Mouse (Mus musculus): Measurements from ENCODE around the gene Kdelc2.

Gene Kdelc2

DNA sequence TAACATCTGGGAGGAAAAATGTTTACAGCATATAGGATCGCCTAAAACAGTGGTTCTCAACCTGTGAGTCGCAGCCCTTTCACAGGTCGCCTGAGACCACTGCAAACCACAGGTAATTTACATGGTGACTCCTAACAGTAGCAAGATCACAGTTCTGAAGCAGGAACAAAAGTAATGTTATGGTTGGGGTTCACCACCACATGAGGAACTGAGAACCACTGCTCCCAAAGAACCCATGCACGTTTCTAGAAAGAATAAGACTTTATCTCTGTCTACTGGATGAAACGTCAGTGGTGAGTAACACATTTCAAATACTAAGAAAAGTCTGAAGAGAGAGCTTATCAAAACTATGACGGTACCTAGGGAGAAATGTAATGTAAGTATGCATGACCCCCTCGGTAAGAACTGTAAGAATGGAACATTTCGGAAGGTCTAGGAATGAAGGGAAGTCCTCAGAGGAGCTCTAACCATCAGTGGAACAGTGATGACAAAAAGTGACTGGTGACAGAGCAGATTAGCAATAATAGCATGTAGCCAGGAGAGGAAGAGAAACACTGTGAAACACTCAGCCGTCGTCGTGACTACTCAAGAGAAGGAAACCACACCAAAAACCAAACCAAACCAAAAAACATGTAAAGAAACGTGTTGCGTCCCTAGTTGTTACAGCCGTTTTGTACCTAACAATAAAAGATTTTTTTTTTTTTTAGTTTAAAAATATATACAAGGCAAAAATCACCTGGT is 52.2 kb downstream of the Kdelc2 start:
- no peak for DNase-seq (ENCODE audit: inconsistent age in 2 of 2, low spot score in 1 of 2)

DNA sequence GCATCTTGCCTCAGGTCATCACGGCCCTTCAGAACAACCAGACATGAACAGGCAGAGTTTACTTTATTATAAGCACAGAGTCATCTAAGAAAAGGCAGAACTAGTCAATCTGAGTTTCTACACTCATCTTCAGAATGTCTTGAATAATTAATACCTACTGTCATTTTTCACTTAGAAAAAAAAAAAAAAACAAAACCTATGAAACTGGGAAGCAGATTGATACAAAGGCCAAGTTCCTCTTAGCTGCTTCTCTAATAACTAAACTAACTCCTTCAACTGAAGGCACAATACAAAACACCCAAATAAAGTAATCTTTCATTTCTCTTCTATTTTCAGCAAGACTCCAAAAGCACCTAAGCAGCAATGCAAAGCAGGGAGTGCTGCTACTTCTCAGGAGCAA is 66.8 kb downstream of the Kdelc2 start:
- DNase-seq (ENCODE audit: inconsistent age in 2 of 2, low spot score in 1 of 2): no peak

All from adrenal gland, adult (tissue).